Mouse (Mus musculus) neutrophil, adult 65 days (primary cell): ENCODE data around the gene Imp3. TPM values are rescaled to one million over a fixed set of nuclear protein-coding genes. Genes with fewer than 3 reads are reported as not detected.

Experiments
- total RNA-seq: library from RNA; stranded (reverse); gene quantifications from 2 replicates; pipeline ENCODE4 v1.2.4, GENCODE M21; 2023

Imp3 gene
- 24.1 and 25.3 TPM in 2 replicates for total RNA-seq

DNA sequence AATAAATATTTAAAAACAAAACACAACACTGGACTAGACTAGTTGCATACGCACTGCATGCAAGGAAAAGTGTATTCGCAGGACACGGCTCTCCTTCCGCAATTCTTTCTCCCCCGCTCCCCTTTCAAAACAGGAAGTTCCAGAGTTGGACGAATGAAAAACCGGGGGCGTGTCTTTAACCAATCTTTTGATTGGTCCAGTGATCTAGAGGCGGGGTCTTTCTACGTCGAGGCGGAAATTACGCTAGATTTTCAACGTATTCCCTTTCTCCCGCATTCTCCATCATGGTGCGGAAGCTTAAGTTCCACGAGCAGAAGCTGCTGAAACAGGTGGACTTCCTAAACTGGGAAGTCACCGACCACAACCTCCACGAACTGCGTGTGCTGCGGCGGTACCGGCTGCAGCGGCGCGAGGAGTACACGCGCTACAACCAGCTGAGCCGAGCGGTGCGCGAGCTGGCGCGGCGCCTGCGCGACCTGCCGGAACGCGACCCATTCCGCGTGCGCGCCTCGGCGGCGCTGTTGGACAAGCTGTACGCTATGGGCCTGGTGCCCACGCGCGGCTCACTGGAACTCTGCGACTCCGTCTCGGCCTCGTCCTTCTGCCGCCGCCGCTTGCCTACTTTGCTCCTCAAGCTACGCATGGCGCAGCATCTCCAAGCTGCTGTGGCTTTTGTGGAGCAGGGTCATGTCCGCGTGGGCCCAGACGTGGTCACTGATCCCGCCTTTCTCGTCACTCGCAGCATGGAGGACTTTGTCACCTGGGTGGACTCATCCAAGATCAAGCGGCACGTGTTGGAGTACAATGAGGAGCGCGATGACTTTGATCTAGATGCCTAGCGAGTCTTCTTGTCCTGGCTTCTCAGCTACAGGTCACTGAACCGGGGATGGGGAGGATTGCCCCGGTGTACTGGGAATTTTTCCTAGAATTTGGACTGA lies at the start of gene Imp3:
Gene Imp3, plus strand, starts transcription at position 253 of the 938 bp plus-strand sequence.

DNA sequence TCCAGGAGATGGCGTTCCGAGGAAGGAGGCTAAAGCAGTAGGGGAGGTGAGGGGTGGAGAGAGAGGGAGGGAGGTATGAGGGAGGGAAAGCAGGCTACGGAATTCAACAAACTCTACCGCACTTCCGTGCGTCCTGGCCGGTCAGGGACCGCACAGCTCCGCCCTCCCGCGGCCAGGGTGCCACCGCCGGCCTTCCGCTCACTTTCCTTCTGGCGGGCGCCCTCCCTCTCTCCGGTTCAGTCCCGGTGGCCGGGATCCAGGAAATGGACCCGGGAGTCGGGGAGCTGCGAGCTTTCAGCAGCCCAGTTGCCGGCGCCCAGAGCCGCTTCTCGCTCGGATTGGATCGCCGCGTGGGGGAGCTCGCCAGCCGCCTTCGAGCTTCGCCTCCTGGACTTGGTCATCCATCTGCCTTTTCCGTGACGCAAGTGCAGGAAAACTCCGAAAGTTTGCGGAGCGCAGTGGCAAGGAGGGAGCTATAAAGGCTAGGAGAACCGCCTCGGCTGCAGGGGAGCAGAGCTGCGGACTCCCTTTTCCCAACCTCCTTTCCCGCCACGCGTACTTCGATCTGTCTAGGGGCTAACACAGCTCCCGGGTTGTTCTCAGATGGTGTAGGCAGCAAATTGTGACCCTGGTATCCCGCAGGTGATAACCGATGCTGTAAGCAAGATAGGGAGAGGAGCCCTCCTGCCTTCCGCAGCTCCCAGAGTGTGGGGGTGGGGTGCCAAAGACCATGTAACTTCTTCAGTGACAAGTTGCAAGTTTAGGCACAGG lies 9.0 kb upstream of the Imp3 start, which contains the start of gene Snx33:
Gene Snx33, minus strand, starts transcription at position 331 of the 771 bp plus-strand sequence.

GRCm38 (mm10) chr9:56950414-56951400 lies 13.4 kb downstream of the Imp3 start, which contains the start of gene Snupn:
Gene Snupn, plus strand, starts transcription at chr9:56950878.

Other genes starting within 250 kb of the Imp3 start
- gene Lingo1, start 141.0 kb upstream of the Imp3 start, total RNA-seq = not detected in 2 replicates
- gene Odf3l1, start 72.8 kb upstream of the Imp3 start, total RNA-seq = not detected in 2 replicates
- not detected in 2 replicates for gene Cspg4, start 72.4 kb upstream of the Imp3 start, total RNA-seq
- 1.6 and 2.1 TPM in 2 replicates for gene Snx33, start 9.1 kb upstream of the Imp3 start, total RNA-seq
- gene Snupn, start 13.4 kb downstream of the Imp3 start, total RNA-seq = 2.2 and 2.4 TPM in 2 replicates
- gene Ptpn9, start 57.4 kb downstream of the Imp3 start, total RNA-seq = 17.8 and 27.1 TPM in 2 replicates
- gene Sin3a, start 134.6 kb downstream of the Imp3 start, total RNA-seq = 66.1 and 69.5 TPM in 2 replicates
- gene Man2c1, start 193.2 kb downstream of the Imp3 start, total RNA-seq = 40.6 and 67.6 TPM in 2 replicates
- 2.7 and 4.4 TPM in 2 replicates for gene Neil1, start 210.8 kb downstream of the Imp3 start, total RNA-seq
- 41.1 and 58.4 TPM in 2 replicates for gene Commd4, start 220.9 kb downstream of the Imp3 start, total RNA-seq